Mouse (Mus musculus): ENCODE measurements around the gene Xrcc4. TPM values are rescaled to one million over a fixed set of nuclear protein-coding genes. Genes with fewer than 3 reads are reported as not detected.

Gene Xrcc4
- total RNA-seq (2023), result 32.9 TPM

GRCm38 (mm10) chr13:90088962-90089824 lies at the start of gene Xrcc4, which contains the start of gene Tmem167:
Gene Xrcc4, minus strand, starts transcription at chr13:90089608.
Gene Tmem167, plus strand, starts transcription at chr13:90089123.

GRCm38 (mm10) chr13:89741766-89742685 lies 347.4 kb downstream of the Xrcc4 start, which contains the start of gene Vcan:
Gene Vcan, minus strand, starts transcription at chr13:89742509.

Other genes starting within 250 kb of the Xrcc4 start
- 18.2 TPM for gene Tmem167, start 485 bp downstream of the Xrcc4 start, total RNA-seq (2023)

Data from CD8-positive naive resting alpha-beta T cell, adult 57 days (primary cell).